Mouse (Mus musculus): ENCODE data around the gene Isy1. TPM values are rescaled to one million over a fixed set of nuclear protein-coding genes. Genes with fewer than 3 reads are reported as not detected.
"Not testable (repeated sequence)": the region's sequence is repeated elsewhere in the genome, so short reads cannot be mapped to it uniquely, and the experiment has no call there.

Isy1 gene
- polyA plus RNA-seq, 1 experiment from 2014 or later, result 21.1 TPM

GRCm38 (mm10) chr6:87776663-87777062 lies 61.9 kb downstream of the Isy1 start:
- Histone ChIP-seq H3K27me3 (ENCODE audit: control insufficient read depth, insufficient read depth, low read length) (no peaks in the 10 kb centered on the region), H3K36me3 (replicated peaks; ENCODE audit: control insufficient read depth, insufficient read depth) (no peaks in the 10 kb centered on the region), H3K9ac (no peak overlapping the region), H3K4me3 (replicated peaks; ENCODE audit: low read length) (no peak overlapping the region), H3K27ac (no peak overlapping the region), H3K4me2 (replicated peaks) (no peak overlapping the region), H3K4me1 (replicated peaks; ENCODE audit: control insufficient read depth, insufficient read depth, low read length) (no peaks in the 10 kb centered on the region), H3K9me3 (ENCODE audit: control insufficient read depth, low read length) (no peaks in the 10 kb centered on the region)
- ATAC-seq (ENCODE audit: low FRiP score), result no peak
- no peak for DNase-seq (ENCODE audit: low spot score)
- 100% methylated on average over 1 of the region's 1 CpGs for WGBS

- Histone ChIP-seq H3K9ac (no peak overlapping the region), H3K4me1 (replicated peaks; ENCODE audit: control insufficient read depth, insufficient read depth, low read length) (no peaks in the 10 kb centered on the region), H3K36me3 (replicated peaks; ENCODE audit: control insufficient read depth, insufficient read depth) (no peaks in the 10 kb centered on the region), H3K4me2 (replicated peaks) (no peak overlapping the region), H3K27ac (no peak overlapping the region), H3K9me3 (ENCODE audit: control insufficient read depth, low read length) (no peaks in the 10 kb centered on the region), H3K27me3 (ENCODE audit: control insufficient read depth, insufficient read depth, low read length) (no peaks in the 10 kb centered on the region), H3K4me3 (replicated peaks; ENCODE audit: low read length) (no peak overlapping the region)
- DNase-seq (ENCODE audit: low spot score), result no peak
- 78% methylated on average over 3 of the region's 3 CpGs for WGBS
- no peak for ATAC-seq (ENCODE audit: low FRiP score)
Measured at GRCm38 (mm10) chr6:87775588-87776245, 62.9 kb downstream of the Isy1 start.

- Histone ChIP-seq H3K27ac (no peak overlapping the region), H3K4me2 (replicated peaks) (no peak overlapping the region), H3K4me3 (replicated peaks; ENCODE audit: low read length) (no peak overlapping the region), H3K36me3 (replicated peaks; ENCODE audit: control insufficient read depth, insufficient read depth) (no peaks in the 10 kb centered on the region), H3K9me3 (ENCODE audit: control insufficient read depth, low read length) (no peaks in the 10 kb centered on the region), H3K9ac (no peak overlapping the region), H3K4me1 (replicated peaks; ENCODE audit: control insufficient read depth, insufficient read depth, low read length) (no peaks in the 10 kb centered on the region), H3K27me3 (ENCODE audit: control insufficient read depth, insufficient read depth, low read length) (no peaks in the 10 kb centered on the region)
- no peak for ATAC-seq (ENCODE audit: low FRiP score)
- 89% methylated on average over 9 of the region's 9 CpGs for WGBS
- no peak for DNase-seq (ENCODE audit: low spot score)
Measured at GRCm38 (mm10) chr6:87774909-87775308, 63.7 kb downstream of the Isy1 start.

GRCm38 (mm10) chr6:87774466-87774865 lies 64.1 kb downstream of the Isy1 start:
- 44% methylated on average over 1 of the region's 1 CpGs for WGBS
- Histone ChIP-seq H3K9ac (no peak overlapping the region), H3K27ac (no peak overlapping the region), H3K36me3 (replicated peaks; ENCODE audit: control insufficient read depth, insufficient read depth) (no peaks in the 10 kb centered on the region), H3K9me3 (ENCODE audit: control insufficient read depth, low read length) (no peaks in the 10 kb centered on the region), H3K4me3 (replicated peaks; ENCODE audit: low read length) (no peak overlapping the region), H3K4me2 (replicated peaks) (no peak overlapping the region), H3K27me3 (ENCODE audit: control insufficient read depth, insufficient read depth, low read length) (no peaks in the 10 kb centered on the region), H3K4me1 (replicated peaks; ENCODE audit: control insufficient read depth, insufficient read depth, low read length) (no peaks in the 10 kb centered on the region)
- no peak for ATAC-seq (ENCODE audit: low FRiP score)
- peak; percentile 8 for DNase-seq (ENCODE audit: low spot score)

- no peak overlapping the region for H3K27ac ChIP-seq
- H3K9me3 ChIP-seq (ENCODE audit: control insufficient read depth, low read length), result no peaks in the 10 kb centered on the region
- H3K36me3 ChIP-seq (replicated peaks; ENCODE audit: control insufficient read depth, insufficient read depth), result no peaks in the 10 kb centered on the region
- H3K4me1 ChIP-seq (replicated peaks; ENCODE audit: control insufficient read depth, insufficient read depth, low read length), result no peaks in the 10 kb centered on the region
- peak; percentile 38 for DNase-seq (ENCODE audit: low spot score)
- WGBS, result 51% methylated on average over 8 of the region's 8 CpGs
- no peak for ATAC-seq (ENCODE audit: low FRiP score)
- no peak overlapping the region for H3K4me3 ChIP-seq (replicated peaks; ENCODE audit: low read length)
- no peak overlapping the region for H3K9ac ChIP-seq
- H3K27me3 ChIP-seq (ENCODE audit: control insufficient read depth, insufficient read depth, low read length), result no peaks in the 10 kb centered on the region
- H3K4me2 ChIP-seq (replicated peaks), result no peak overlapping the region
Measured at GRCm38 (mm10) chr6:87770626-87771025, 68.0 kb downstream of the Isy1 start.

- not testable (repeated sequence) for H3K36me3 ChIP-seq (replicated peaks; ENCODE audit: control insufficient read depth, insufficient read depth); H3K4me1 ChIP-seq (replicated peaks; ENCODE audit: control insufficient read depth, insufficient read depth, low read length); H3K4me2 ChIP-seq (replicated peaks); ATAC-seq (ENCODE audit: low FRiP score); H3K9me3 ChIP-seq (ENCODE audit: control insufficient read depth, low read length); H3K9ac ChIP-seq; H3K27me3 ChIP-seq (ENCODE audit: control insufficient read depth, insufficient read depth, low read length); H3K27ac ChIP-seq; H3K4me3 ChIP-seq (replicated peaks; ENCODE audit: low read length); DNase-seq (ENCODE audit: low spot score)
- 90% methylated on average over 2 of the region's 2 CpGs for WGBS
Measured at GRCm38 (mm10) chr6:87764296-87764695, 74.3 kb downstream of the Isy1 start.

Other genes starting within 250 kb of the Isy1 start
- gene Prokr1, start 248.1 kb downstream of the Isy1 start, polyA plus RNA-seq (2014; fragmentation: Nextera tagmentation; extraction: Ambion mirVana), result 1.7 and 2.7 TPM in 2 replicates
- 9.9 TPM in 2 replicates for gene Aplf, start 166.6 kb downstream of the Isy1 start, polyA plus RNA-seq (2014; fragmentation: Nextera tagmentation; extraction: Ambion mirVana)
- gene Efcc1, start 107.9 kb downstream of the Isy1 start, polyA plus RNA-seq (2014; fragmentation: Nextera tagmentation; extraction: Ambion mirVana), result 6.1 and 8.0 TPM in 2 replicates
- gene Gp9, start 60.7 kb downstream of the Isy1 start, polyA plus RNA-seq (2014; fragmentation: Nextera tagmentation; extraction: Ambion mirVana), result 0.56 and 0.83 TPM in 2 replicates
- gene Rab43, start 26.6 kb downstream of the Isy1 start, polyA plus RNA-seq (2014; fragmentation: Nextera tagmentation; extraction: Ambion mirVana), result 7.8 and 15.6 TPM in 2 replicates
- 1.1 and 5.8 TPM in 2 replicates for gene Gm45140, start 3.0 kb downstream of the Isy1 start, polyA plus RNA-seq (2014; fragmentation: Nextera tagmentation; extraction: Ambion mirVana)
- 541 and 555 TPM in 2 replicates for gene Cnbp, start 12.3 kb upstream of the Isy1 start, polyA plus RNA-seq (2014; fragmentation: Nextera tagmentation; extraction: Ambion mirVana)
- 203 and 213 TPM in 2 replicates for gene Copg1, start 49.0 kb upstream of the Isy1 start, polyA plus RNA-seq (2014; fragmentation: Nextera tagmentation; extraction: Ambion mirVana)
- gene Hmces, start 75.1 kb upstream of the Isy1 start, polyA plus RNA-seq (2014; fragmentation: Nextera tagmentation; extraction: Ambion mirVana), result 36.6 and 38.5 TPM in 2 replicates
- gene H1fx, start 142.8 kb upstream of the Isy1 start, polyA plus RNA-seq (2014; fragmentation: Nextera tagmentation; extraction: Ambion mirVana), result 29.8 and 32.1 TPM in 2 replicates
- 377 and 427 TPM in 2 replicates for gene Rab7, start 206.5 kb upstream of the Isy1 start, polyA plus RNA-seq (2014; fragmentation: Nextera tagmentation; extraction: Ambion mirVana)
- 301 and 339 TPM in 2 replicates for gene Rpn1, start 245.7 kb upstream of the Isy1 start, polyA plus RNA-seq (2014; fragmentation: Nextera tagmentation; extraction: Ambion mirVana)

Measured in hindbrain, embryonic 14.5 days (tissue).